Mouse (Mus musculus): ENCODE measurements around the gene Iqsec1.

Gene Iqsec1

GRCm38 (mm10) chr6:90889356-90890285 is 98.9 kb downstream of the Iqsec1 start:
- DNase-seq (ENCODE audit: low spot score): no peak

GRCm38 (mm10) chr6:90887024-90887775 is 101.3 kb downstream of the Iqsec1 start:
- no peak for DNase-seq (ENCODE audit: low spot score)

GRCm38 (mm10) chr6:90885626-90886025 is 102.9 kb downstream of the Iqsec1 start:
- DNase-seq (ENCODE audit: low spot score): no peak

- DNase-seq (ENCODE audit: low spot score): no peak
Measured at GRCm38 (mm10) chr6:90884631-90885030, 103.9 kb downstream of the Iqsec1 start.

GRCm38 (mm10) chr6:90880975-90881374 is 107.5 kb downstream of the Iqsec1 start:
- DNase-seq (ENCODE audit: low spot score): no peak

- DNase-seq (ENCODE audit: low spot score): no peak
Measured at GRCm38 (mm10) chr6:90880404-90880803, 108.1 kb downstream of the Iqsec1 start.

- no peak for DNase-seq (ENCODE audit: low spot score)
Measured at GRCm38 (mm10) chr6:90871581-90871980, 116.9 kb downstream of the Iqsec1 start.

- no peak for DNase-seq (ENCODE audit: low spot score)
Measured at GRCm38 (mm10) chr6:90868033-90868432, 120.5 kb downstream of the Iqsec1 start.

GRCm38 (mm10) chr6:90861370-90861769 is 127.1 kb downstream of the Iqsec1 start:
- no peak for DNase-seq (ENCODE audit: low spot score)

- DNase-seq (ENCODE audit: low spot score): no peak
Measured at GRCm38 (mm10) chr6:90857844-90858243, 130.6 kb downstream of the Iqsec1 start.

- DNase-seq (ENCODE audit: low spot score): no peak
Measured at GRCm38 (mm10) chr6:90852360-90852759, 136.1 kb downstream of the Iqsec1 start.

- DNase-seq (ENCODE audit: low spot score): no peak
Measured at GRCm38 (mm10) chr6:90848068-90848467, 140.4 kb downstream of the Iqsec1 start.

- no peak for DNase-seq (ENCODE audit: low spot score)
Measured at GRCm38 (mm10) chr6:90847523-90847922, 141.0 kb downstream of the Iqsec1 start.

- DNase-seq (ENCODE audit: low spot score): no peak
Measured at GRCm38 (mm10) chr6:90839972-90840371, 148.5 kb downstream of the Iqsec1 start.

GRCm38 (mm10) chr6:90836749-90837148 is 151.7 kb downstream of the Iqsec1 start:
- no peak for DNase-seq (ENCODE audit: low spot score)

- DNase-seq (ENCODE audit: low spot score): no peak
Measured at GRCm38 (mm10) chr6:90829536-90829935, 158.9 kb downstream of the Iqsec1 start.

GRCm38 (mm10) chr6:90825063-90825462 is 163.4 kb downstream of the Iqsec1 start:
- peak; percentile 7 for DNase-seq (ENCODE audit: low spot score)

GRCm38 (mm10) chr6:90823322-90823721 is 165.2 kb downstream of the Iqsec1 start:
- no peak for DNase-seq (ENCODE audit: low spot score)

GRCm38 (mm10) chr6:90821916-90822602 is 166.4 kb downstream of the Iqsec1 start:
- DNase-seq (ENCODE audit: low spot score): no peak

- DNase-seq (ENCODE audit: low spot score): peak; percentile 15
Measured at GRCm38 (mm10) chr6:90819880-90820279, 168.6 kb downstream of the Iqsec1 start.

- DNase-seq (ENCODE audit: low spot score): peak; percentile 54
Measured at GRCm38 (mm10) chr6:90818956-90819355, 169.5 kb downstream of the Iqsec1 start.

GRCm38 (mm10) chr6:90816551-90816950 is 171.9 kb downstream of the Iqsec1 start:
- DNase-seq (ENCODE audit: low spot score): no peak

Data from T-cell, adult 2 months (primary cell).